14 mouse cellular contexts compared by ENCODE assay signal in genomic region chr6:30653518-30653917, GRCm38 (mm10). TPM values are rescaled to one million over a fixed set of nuclear protein-coding genes. Genes with fewer than 3 reads are reported as not detected.
A peak's percentile ranks its signal among the peaks of the same experiment; 100 is the strongest.
DNase-seq lines count a peak whose midpoint lies in the region; ATAC-seq and TF ChIP-seq lines count a peak whose summit lies in the region.
"Had no signal": no experiment of that assay in that cellular context is flagged by ENCODE, and none has a peak within 500 bp of the region (broad histone marks: within the 10 kb centered on the region; RNA-seq: fewer than 3 reads in every experiment).

No protein-coding gene starts in this region.

- H3K36me3 ChIP-seq in lung, embryonic 14.5 days (ENCODE audit: insufficient read depth) = no peaks in the 10 kb centered on the region
- H3K36me3 ChIP-seq in forebrain, embryonic 13.5 days (ENCODE audit: poor library complexity, severe bottlenecking) = no peaks in the 10 kb centered on the region
- H3K36me3 ChIP-seq in hindbrain, embryonic 15.5 days = no peaks in the 10 kb centered on the region
- no peaks in the 10 kb centered on the region for H3K36me3 ChIP-seq in midbrain, postnatal 0 days (ENCODE audit: insufficient read depth, low read length)

- no peaks in the 10 kb centered on the region for H3K27me3 ChIP-seq in lung, embryonic 14.5 days (ENCODE audit: insufficient read depth, low read length)
- no peaks in the 10 kb centered on the region for H3K27me3 ChIP-seq in forebrain, embryonic 13.5 days
- no peaks in the 10 kb centered on the region for H3K27me3 ChIP-seq in hindbrain, embryonic 15.5 days
- no peaks in the 10 kb centered on the region for H3K27me3 ChIP-seq in midbrain, postnatal 0 days (ENCODE audit: insufficient read depth, low read length)

- no peak for TF ChIP-seq CTCF in lung, embryonic 14.5 days (IDR thresholded peaks at IDR 0.05; ENCODE audit: low read depth)
- no peak for TF ChIP-seq CTCF in midbrain, postnatal 0 days (IDR thresholded peaks at IDR 0.05)

- DNase-seq in lung, embryonic 14.5 days = peak; percentile 38
- DNase-seq in lung, postnatal 4 days = no peak
- no peak for DNase-seq in midbrain, postnatal 0 days (ENCODE audit: low spot score)
- DNase-seq in testis, postnatal 14 days (ENCODE audit: low spot score) = no peak
- no peak for DNase-seq in thymus, postnatal 10 days (ENCODE audit: low spot score in 2 of 2)
- DNase-seq: adrenal gland, postnatal 36 days; cerebellum, postnatal 14 days; spleen, adult 18-20 months had no signal

- H3K4me2 ChIP-seq in lung, embryonic 14.5 days = no peak overlapping the region
- H3K4me2 ChIP-seq in forebrain, embryonic 13.5 days = no peak overlapping the region
- no peak overlapping the region for H3K4me2 ChIP-seq in hindbrain, embryonic 15.5 days
- H3K4me2 ChIP-seq in midbrain, postnatal 0 days (ENCODE audit: low read depth, low read length, poor library complexity, severe bottlenecking) = no peak overlapping the region

- H3K9me3 ChIP-seq in lung, embryonic 14.5 days (ENCODE audit: low read depth, low read length) = no peaks in the 10 kb centered on the region
- no peaks in the 10 kb centered on the region for H3K9me3 ChIP-seq in forebrain, embryonic 13.5 days (replicated peaks)
- no peaks in the 10 kb centered on the region for H3K9me3 ChIP-seq in hindbrain, embryonic 15.5 days
- no peaks in the 10 kb centered on the region for H3K9me3 ChIP-seq in midbrain, postnatal 0 days (ENCODE audit: low read length)
- H3K9me3 ChIP-seq: G1E had no signal

- no peak overlapping the region for H3K4me3 ChIP-seq in lung, embryonic 14.5 days (ENCODE audit: low read depth, low read length)
- no peak overlapping the region for H3K4me3 ChIP-seq in forebrain, embryonic 13.5 days
- no peak overlapping the region for H3K4me3 ChIP-seq in hindbrain, embryonic 15.5 days
- no peak overlapping the region for H3K4me3 ChIP-seq in midbrain, postnatal 0 days (ENCODE audit: low read depth, low read length)

- WGBS in lung, embryonic 14.5 days = 56% methylated on average over 6 of the region's 6 CpGs
- whole genome bisulfite sequencing in forebrain, embryonic 13.5 days = 66% methylated on average over 6 of the region's 6 CpGs
- 71% methylated on average over 6 of the region's 6 CpGs for WGBS in hindbrain, embryonic 15.5 days
- 79% methylated on average over 6 of the region's 6 CpGs for WGBS in midbrain, postnatal 0 days

- ATAC-seq in lung, embryonic 14.5 days (ENCODE audit: insufficient read depth) = no peak
- ATAC-seq in forebrain, embryonic 13.5 days = no peak
- no peak for ATAC-seq in hindbrain, embryonic 15.5 days (ENCODE audit: low FRiP score, low read depth)
- no peak for ATAC-seq in midbrain, postnatal 0 days (ENCODE audit: low FRiP score)

- H3K27ac ChIP-seq in lung, embryonic 14.5 days (ENCODE audit: low read depth) = peak overlapping the region; percentile 68
- peak overlapping the region; percentile 84 for H3K27ac ChIP-seq in forebrain, embryonic 13.5 days
- H3K27ac ChIP-seq in hindbrain, embryonic 15.5 days (replicated peaks) = peak overlapping the region; percentile 74
- H3K27ac ChIP-seq in midbrain, postnatal 0 days (ENCODE audit: low read depth, low read length) = peak overlapping the region; percentile 70
- H3K27ac ChIP-seq: macrophage had no signal

- H3K9ac ChIP-seq in lung, embryonic 14.5 days = no peak overlapping the region
- no peak overlapping the region for H3K9ac ChIP-seq in forebrain, embryonic 13.5 days
- H3K9ac ChIP-seq in hindbrain, embryonic 15.5 days = no peak overlapping the region
- no peak overlapping the region for H3K9ac ChIP-seq in midbrain, postnatal 0 days (replicated peaks; ENCODE audit: low read length, poor library complexity, severe bottlenecking)

- peaks cover 31% of the 10 kb centered on the region; the same call in 1 of the 2 replicates for H3K4me1 ChIP-seq in lung, embryonic 14.5 days (ENCODE audit: insufficient read depth)
- H3K4me1 ChIP-seq in forebrain, embryonic 13.5 days = peaks cover 55% of the 10 kb centered on the region
- peaks cover 45% of the 10 kb centered on the region for H3K4me1 ChIP-seq in hindbrain, embryonic 15.5 days (replicated peaks)
- H3K4me1 ChIP-seq in midbrain, postnatal 0 days (ENCODE audit: insufficient read depth, low read length) = peaks cover 20% of the 10 kb centered on the region

RNA-seq across cellular contexts. Expression of gene Cpa1, which starts 14.5 kb away (rescaled TPM):
- polyA plus RNA-seq in lung, embryonic 14.5 days (2014; fragmentation: Nextera tagmentation; extraction: Ambion mirVana) = 1.9 and 3.0 TPM in 2 replicates
- 0.96 and 1.3 TPM in 2 replicates for polyA plus RNA-seq in forebrain, embryonic 13.5 days (2015; fragmentation: Nextera tagmentation; extraction: Ambion mirVana)
- polyA plus RNA-seq in hindbrain, embryonic 15.5 days (2015; fragmentation: Nextera tagmentation; extraction: Ambion mirVana) = 0.73 and 1.0 TPM in 2 replicates
- 0.60 and 0.94 TPM in 2 replicates for total RNA-seq in midbrain, postnatal 0 days (2014; rRNA removed)
- 0.44 and 0.51 TPM in 2 replicates for polyA plus RNA-seq in midbrain, postnatal 0 days (2015; fragmentation: Nextera tagmentation; extraction: Ambion mirVana)
- total RNA-seq: adrenal gland, postnatal 36 days; G1E; left cerebral cortex, adult 8-10 months had no signal
- polyA plus RNA-seq: frontal cortex, adult 2 months; G1E; macrophage had no signal

RNA-seq across cellular contexts. Expression of gene Cep41, which starts 40.0 kb away (rescaled TPM):
- 11.6 and 12.8 TPM in 2 replicates for polyA plus RNA-seq in lung, embryonic 14.5 days (2014; fragmentation: Nextera tagmentation; extraction: Ambion mirVana)
- polyA plus RNA-seq in forebrain, embryonic 13.5 days (2015; fragmentation: Nextera tagmentation; extraction: Ambion mirVana) = 19.5 and 19.6 TPM in 2 replicates
- 11.7 and 12.7 TPM in 2 replicates for polyA plus RNA-seq in hindbrain, embryonic 15.5 days (2015; fragmentation: Nextera tagmentation; extraction: Ambion mirVana)
- 8.1 and 15.7 TPM in 2 replicates for total RNA-seq in midbrain, postnatal 0 days (2014; rRNA removed)
- 8.3 and 9.5 TPM in 2 replicates for polyA plus RNA-seq in midbrain, postnatal 0 days (2015; fragmentation: Nextera tagmentation; extraction: Ambion mirVana)

RNA-seq across cellular contexts. Expression of gene Cpa5, which starts 42.7 kb away (rescaled TPM):
- 0.11 TPM in 1 of 2 replicates, not detected in the other for polyA plus RNA-seq in lung, embryonic 14.5 days (2014; fragmentation: Nextera tagmentation; extraction: Ambion mirVana)
- polyA plus RNA-seq in forebrain, embryonic 13.5 days (2015; fragmentation: Nextera tagmentation; extraction: Ambion mirVana) = 0.10 and 0.14 TPM in 2 replicates
- not detected in 2 replicates for polyA plus RNA-seq in hindbrain, embryonic 15.5 days (2015; fragmentation: Nextera tagmentation; extraction: Ambion mirVana)
- not detected in 2 replicates for total RNA-seq in midbrain, postnatal 0 days (2014; rRNA removed)
- 0.13 TPM in 1 of 2 replicates, not detected in the other for polyA plus RNA-seq in midbrain, postnatal 0 days (2015; fragmentation: Nextera tagmentation; extraction: Ambion mirVana)
- total RNA-seq: adrenal gland, postnatal 36 days; G1E; left cerebral cortex, adult 8-10 months had no signal
- polyA plus RNA-seq: frontal cortex, adult 2 months; G1E; macrophage had no signal
